In the genomic region with DNA sequence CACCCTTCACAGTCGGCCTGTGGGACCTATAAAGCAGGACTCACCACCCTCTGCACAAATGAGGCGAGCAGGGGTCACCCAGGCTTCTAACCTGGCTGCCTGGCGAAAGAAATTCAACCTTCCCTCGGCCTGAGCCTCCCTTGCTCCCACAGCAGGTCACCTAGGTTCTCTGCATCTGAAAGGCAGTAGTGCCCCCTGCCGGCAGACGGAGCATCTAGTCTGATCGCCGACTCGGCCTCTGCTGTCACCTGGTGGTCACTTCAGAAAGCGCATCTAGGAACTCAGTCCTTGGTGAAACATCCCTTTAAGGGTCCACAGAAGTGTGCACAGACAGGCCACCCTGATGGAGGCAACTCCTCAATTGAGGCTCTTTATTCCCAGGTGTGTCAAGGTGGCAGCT, we compare ENCODE assay signal across 8 mouse cellular contexts. TPM values are rescaled to one million over a fixed set of nuclear protein-coding genes. Genes with fewer than 3 reads are reported as not detected.
DNase-seq lines count a peak whose midpoint lies in the region; ATAC-seq and TF ChIP-seq lines count a peak whose summit lies in the region.

No protein-coding gene starts in this region.

- ATAC-seq in hindbrain, postnatal 0 days = peak; percentile 33; the same call in 1 of the 2 replicates
- ATAC-seq in midbrain, embryonic 12.5 days (ENCODE audit: low FRiP score, low read depth) = peak; percentile 38; the same call in 1 of the 2 replicates

- no peak overlapping the region for H3K4me3 ChIP-seq in hindbrain, postnatal 0 days (ENCODE audit: low read length)
- no peak overlapping the region for H3K4me3 ChIP-seq in left cerebral cortex, adult 2 months
- H3K4me3 ChIP-seq in midbrain, embryonic 12.5 days = no peak overlapping the region

- no peaks in the 10 kb centered on the region for H3K4me1 ChIP-seq in hindbrain, postnatal 0 days (ENCODE audit: insufficient read depth, low read length)
- H3K4me1 ChIP-seq in midbrain, embryonic 12.5 days = peaks cover 11% of the 10 kb centered on the region; the same call in 1 of the 2 replicates

- H3K27ac ChIP-seq in hindbrain, postnatal 0 days = no peak overlapping the region
- no peak overlapping the region for H3K27ac ChIP-seq in left cerebral cortex, adult 2 months
- H3K27ac ChIP-seq in midbrain, embryonic 12.5 days (replicated peaks) = no peak overlapping the region

- no peak overlapping the region for H3K9ac ChIP-seq in hindbrain, postnatal 0 days (replicated peaks; ENCODE audit: low read length)
- H3K9ac ChIP-seq in midbrain, embryonic 12.5 days (replicated peaks) = no peak overlapping the region

- no peaks in the 10 kb centered on the region for H3K9me3 ChIP-seq in hindbrain, postnatal 0 days (ENCODE audit: low read length)
- H3K9me3 ChIP-seq in midbrain, embryonic 12.5 days = no peaks in the 10 kb centered on the region

- peak; percentile 100 for TF ChIP-seq CTCF in hindbrain, postnatal 0 days (IDR thresholded peaks at IDR 0.05; ENCODE audit: low read depth)
- no peak; the same call in none of the 2 replicates for TF ChIP-seq CTCF in left cerebral cortex, adult 2 months (IDR thresholded peaks at IDR 0.05)

- 0 out of 2 replicates have a peak overlapping the region, but pooled peaks have one; percentile 25 for H3K4me2 ChIP-seq in hindbrain, postnatal 0 days (ENCODE audit: low read depth, low read length)
- H3K4me2 ChIP-seq in midbrain, embryonic 12.5 days (replicated peaks) = peak overlapping the region; percentile 35

- intact Hi-C loops in left cerebral cortex, adult 2 months (cut with DNase I) = loop anchor here (1.0 to 5.0 kb wide), 4 partner anchors 93 to 985 kb away; no protein-coding TSS in a partner anchor

- no peaks in the 10 kb centered on the region for H3K27me3 ChIP-seq in hindbrain, postnatal 0 days (ENCODE audit: insufficient read depth, low read length)
- H3K27me3 ChIP-seq in midbrain, embryonic 12.5 days = 0 out of 2 replicates have a peak, but pooled peaks cover 5% of the 10 kb centered on the region

- H3K36me3 ChIP-seq in hindbrain, postnatal 0 days (ENCODE audit: insufficient read depth, low read length) = no peaks in the 10 kb centered on the region
- no peaks in the 10 kb centered on the region for H3K36me3 ChIP-seq in midbrain, embryonic 12.5 days

- DNase-seq in T-cell, adult 2 months (ENCODE audit: low spot score) = peak; percentile 72
- DNase-seq in cerebellum, postnatal 10 days = peak; percentile 92 to 95
- DNase-seq in frontal cortex, postnatal 36 days (ENCODE audit: low spot score in 2 of 2) = peak; percentile 78
- peak; percentile 94 for DNase-seq in hindbrain, postnatal 0 days (ENCODE audit: low spot score)
- DNase-seq in left cerebral cortex, adult 2 months (ENCODE audit: extremely low spot score in 1 of 2, low spot score in 2 of 2) = peak; percentile 74 to 84
- peak; percentile 96 for DNase-seq in right cerebral cortex, postnatal 4 days
- DNase-seq in urinary bladder, postnatal 36 days (ENCODE audit: low spot score in 2 of 2) = peak; percentile 81 to 82

- WGBS in hindbrain, postnatal 0 days = 6% methylated on average over 10 of the region's 10 CpGs
- 5% methylated on average over 10 of the region's 10 CpGs for WGBS in midbrain, embryonic 12.5 days

RNA-seq across cellular contexts. Expression of a gene that starts 24.4 kb away (rescaled TPM):
- 74.1 and 76.5 TPM in 2 replicates for total RNA-seq in hindbrain, postnatal 0 days (2014; rRNA removed)
- 1,309 and 1,318 TPM in 2 replicates for polyA plus RNA-seq in hindbrain, postnatal 0 days (2015; fragmentation: Nextera tagmentation; extraction: Ambion mirVana)
- 100 to 1,000 TPM; 746 to 811 TPM for total RNA-seq in left cerebral cortex, adult 2 months (2021)
- 1,467 and 1,563 TPM in 2 replicates for polyA plus RNA-seq in midbrain, embryonic 12.5 days (2016; fragmentation: Nextera tagmentation; extraction: Ambion mirVana)

RNA-seq across cellular contexts. Expression of a gene that starts 25.6 kb away (rescaled TPM):
- not detected in 2 replicates for total RNA-seq in hindbrain, postnatal 0 days (2014; rRNA removed)
- polyA plus RNA-seq in hindbrain, postnatal 0 days (2015; fragmentation: Nextera tagmentation; extraction: Ambion mirVana) = 0.23 TPM in 1 of 2 replicates, not detected in the other
- total RNA-seq in left cerebral cortex, adult 2 months (2021) = not detected
- not detected in 2 replicates for polyA plus RNA-seq in midbrain, embryonic 12.5 days (2016; fragmentation: Nextera tagmentation; extraction: Ambion mirVana)

RNA-seq across cellular contexts. Expression of a gene that starts 34.5 kb away (rescaled TPM):
- 0.40 and 1.0 TPM in 2 replicates for total RNA-seq in hindbrain, postnatal 0 days (2014; rRNA removed)
- 1.1 and 1.2 TPM in 2 replicates for polyA plus RNA-seq in hindbrain, postnatal 0 days (2015; fragmentation: Nextera tagmentation; extraction: Ambion mirVana)
- not detected for total RNA-seq in left cerebral cortex, adult 2 months (2021)
- polyA plus RNA-seq in midbrain, embryonic 12.5 days (2016; fragmentation: Nextera tagmentation; extraction: Ambion mirVana) = 0.56 and 1.1 TPM in 2 replicates

RNA-seq across cellular contexts. Expression of a gene that starts 38.9 kb away (rescaled TPM):
- not detected in 2 replicates for total RNA-seq in hindbrain, postnatal 0 days (2014; rRNA removed)
- 0.45 and 0.73 TPM in 2 replicates for polyA plus RNA-seq in hindbrain, postnatal 0 days (2015; fragmentation: Nextera tagmentation; extraction: Ambion mirVana)
- total RNA-seq in left cerebral cortex, adult 2 months (2021) = not detected
- polyA plus RNA-seq in midbrain, embryonic 12.5 days (2016; fragmentation: Nextera tagmentation; extraction: Ambion mirVana) = 0.97 and 1.2 TPM in 2 replicates

RNA-seq across cellular contexts. Expression of a gene that starts 46.6 kb away (rescaled TPM):
- total RNA-seq in hindbrain, postnatal 0 days (2014; rRNA removed) = not detected in 2 replicates
- not detected in 2 replicates for polyA plus RNA-seq in hindbrain, postnatal 0 days (2015; fragmentation: Nextera tagmentation; extraction: Ambion mirVana)
- not detected for total RNA-seq in left cerebral cortex, adult 2 months (2021)
- polyA plus RNA-seq in midbrain, embryonic 12.5 days (2016; fragmentation: Nextera tagmentation; extraction: Ambion mirVana) = not detected in 2 replicates
